Mouse (Mus musculus) C2C12 (cell line): ENCODE data around the gene Coro6.

ENCODE experiments used
- CEBPB ChIP-seq: IDR thresholded peaks from one replicate; pipeline ENCODE4 v1.6.1; 2011; ENCODE audit warnings: low read depth, mild to moderate bottlenecking, control low read depth, moderate library complexity
- CTCF ChIP-seq: IDR thresholded peaks from one replicate; pipeline ENCODE4 v1.5.1; 2011; ENCODE audit not compliant: control insufficient read depth, insufficient read depth, insufficient read length
- MAX ChIP-seq: IDR thresholded peaks from one replicate; pipeline ENCODE4 v1.6.1; 2011; ENCODE audit warnings: mild to moderate bottlenecking, control low read depth
- MYOD1 ChIP-seq: IDR thresholded peaks from one replicate; pipeline ENCODE4 v1.6.1; 2011; ENCODE audit warnings: low read depth; ENCODE audit not compliant: control insufficient read depth, insufficient read length
- MYOG ChIP-seq: IDR thresholded peaks from one replicate; pipeline ENCODE4 v1.6.1; 2011; ENCODE audit not compliant: control insufficient read depth, insufficient read length; ENCODE audit errors: extremely low read depth
- USF1 ChIP-seq: IDR thresholded peaks from one replicate; pipeline ENCODE4 v1.6.1; 2011; ENCODE audit warnings: low read depth, mild to moderate bottlenecking, control low read depth, moderate library complexity

- TF ChIP-seq CTCF (no peak), USF1 (no peak), MYOG (no peak), MAX (no peak), CEBPB (no peak), MYOD1 (no peak)
These were observed 42.2 kb downstream of the Coro6 start for GRCm38 (mm10) chr11:77504377-77504776.
